16 mouse cellular contexts compared by ENCODE assay signal in genomic region chr6:140152418-140153176, GRCm38 (mm10).
DNase-seq lines count a peak whose midpoint lies in the region; ATAC-seq and TF ChIP-seq lines count a peak whose summit lies in the region.
"Had no signal": no experiment of that assay in that cellular context is flagged by ENCODE, and none has a peak within 500 bp of the region (broad histone marks: within the 10 kb centered on the region; RNA-seq: fewer than 3 reads in every experiment).

No protein-coding gene starts in this region.

- 32% methylated on average over 10 of the region's 10 CpGs for whole genome bisulfite sequencing in limb, embryonic 14.5 days

- no peaks in the 10 kb centered on the region for H3K36me3 ChIP-seq in limb, embryonic 14.5 days (ENCODE audit: control insufficient read depth, insufficient read depth, low read length)
- H3K36me3 ChIP-seq: heart, embryonic 15.5 days; hindbrain, embryonic 15.5 days had no signal

- no peak; the same call in 1 of the 2 replicates for ATAC-seq in limb, embryonic 14.5 days (ENCODE audit: low FRiP score, low read depth)
- ATAC-seq in megakaryocyte progenitor cell, adult 5-6 weeks (replicated peaks; ENCODE audit: poor library complexity): no peak

- H3K4me3 ChIP-seq in limb, embryonic 14.5 days (replicated peaks; ENCODE audit: low read length): no peak overlapping the region
- H3K4me3 ChIP-seq: heart, embryonic 15.5 days; hindbrain, embryonic 15.5 days had no signal

- H3K9ac ChIP-seq in limb, embryonic 14.5 days (ENCODE audit: low read depth, low read length, severe bottlenecking): no peak overlapping the region
- H3K9ac ChIP-seq: heart, embryonic 15.5 days; hindbrain, embryonic 15.5 days; liver, embryonic 14.5 days had no signal

- peak; percentile 13 for DNase-seq in gastrocnemius, adult 18-20 months (ENCODE audit: low spot score)
- DNase-seq in gastrocnemius, postnatal 4 days (ENCODE audit: low spot score in 2 of 2): no peak
- DNase-seq in NIH3T3 (ENCODE audit: low read depth): peak; percentile 41
- peak; percentile 61 for DNase-seq in layer of hippocampus, adult 9-11 months
- peak; percentile 73 for DNase-seq in limb, embryonic 14.5 days (ENCODE audit: low spot score)
- DNase-seq in cerebellum, adult 11-12 months: no peak
- DNase-seq in spleen, postnatal 10 days (ENCODE audit: low spot score in 2 of 2): no peak
- DNase-seq: B cell, adult 2 months; gastrocnemius, postnatal 36 days; kidney, postnatal 14 days; lung, postnatal 4 days; thymus, postnatal 36 days had no signal

- H3K4me1 ChIP-seq in limb, embryonic 14.5 days (ENCODE audit: control insufficient read depth, insufficient read depth, low read length): peaks cover 16% of the 10 kb centered on the region
- H3K4me1 ChIP-seq: heart, embryonic 15.5 days had no signal

- TF ChIP-seq POLR2A in limb, embryonic 14.5 days (IDR thresholded peaks at IDR 0.05; ENCODE audit: borderline replicate concordance, extremely low read depth, insufficient read depth, insufficient read length): no peak

- H3K4me2 ChIP-seq in limb, embryonic 14.5 days (replicated peaks; ENCODE audit: low read depth, low read length, severe bottlenecking): peak overlapping the region; percentile 25; the same call in 1 of the 2 replicates
- H3K4me2 ChIP-seq: heart, embryonic 15.5 days; hindbrain, embryonic 15.5 days had no signal

- H3K9me3 ChIP-seq in limb, embryonic 14.5 days (ENCODE audit: control insufficient read depth, low read length): no peaks in the 10 kb centered on the region
- H3K9me3 ChIP-seq: heart, embryonic 15.5 days; hindbrain, embryonic 15.5 days had no signal

- no peaks in the 10 kb centered on the region for H3K27me3 ChIP-seq in limb, embryonic 14.5 days (ENCODE audit: control insufficient read depth, insufficient read depth, low read length)
- H3K27me3 ChIP-seq: heart, embryonic 15.5 days; hindbrain, embryonic 15.5 days had no signal

- peak overlapping the region; percentile 74 for H3K27ac ChIP-seq in limb, embryonic 14.5 days (replicated peaks; ENCODE audit: low read depth, low read length)
- H3K27ac ChIP-seq: heart, embryonic 15.5 days; hindbrain, embryonic 15.5 days; liver, embryonic 14.5 days had no signal

Comparison
In these comparisons a context has a peak if more than half of its experiments do, and no peak if none do; other contexts are left out.
1. DNase-seq: peak in gastrocnemius, adult 18-20 months (single experiment), NIH3T3 (single experiment), layer of hippocampus, adult 9-11 months (single experiment) and limb, embryonic 14.5 days (single experiment); none in gastrocnemius, postnatal 4 days (0 of 2), cerebellum, adult 11-12 months (single experiment) and spleen, postnatal 10 days (0 of 2).